Mouse (Mus musculus) cortical plate, adult 2 months (tissue): ENCODE measurements at regions not wholly inside any gene's neighbourhood (a gene's known extent, or its start where the extent isn't known, plus 50 kb on each side); places are given as distances from the start of the nearest gene placed in this dataset.
A peak's percentile ranks its signal among the peaks of the same experiment; 100 is the strongest.

Source experiments
- H3K27ac ChIP-seq: fragments of 200-500 bp; 2 replicates; pipeline ENCODE4 v1.5.1; 2012; ENCODE audit warnings: low read length, control low read depth, inconsistent platforms; ENCODE audit not compliant: insufficient read depth
- H3K4me1 ChIP-seq: fragments of 200-500 bp; 2 replicates; pipeline ENCODE4 v1.6.1; 2011; ENCODE audit warnings: low read length; ENCODE audit not compliant: control insufficient read depth, insufficient read depth
- H3K4me3 ChIP-seq: fragments of 200-500 bp; 2 replicates; pipeline ENCODE4 v1.5.1; 2011; ENCODE audit warnings: mild to moderate bottlenecking, low read length, control low read depth; ENCODE audit not compliant: insufficient read depth
- CTCF ChIP-seq: fragments of 200-500 bp; IDR thresholded peaks from 2 replicates; pipeline ENCODE4 v1.5.1; 2011; ENCODE audit warnings: mild to moderate bottlenecking, control low read depth, low read length; ENCODE audit not compliant: insufficient read depth; ENCODE audit errors: extremely low read depth
- POLR2A ChIP-seq: fragments of 200-500 bp; IDR thresholded peaks from 2 replicates; pipeline ENCODE4 v1.6.1; 2011; ENCODE audit warnings: mild to moderate bottlenecking, low read length, control low read depth; ENCODE audit not compliant: insufficient read depth; ENCODE audit errors: extremely low read depth

GRCm38 (mm10) chr19:59709180-59709579 is 234.3 kb downstream of the Rab11fip2 start:
- no peaks in the 10 kb centered on the region for H3K4me1 ChIP-seq
- no peak for TF ChIP-seq CTCF
- no peak for TF ChIP-seq POLR2A
- H3K4me3 ChIP-seq = no peak overlapping the region
- no peak overlapping the region for H3K27ac ChIP-seq

GRCm38 (mm10) chr19:59715086-59715485 is 228.4 kb downstream of the Rab11fip2 start:
- Histone ChIP-seq H3K4me3 (no peak overlapping the region), H3K27ac (no peak overlapping the region), H3K4me1 (no peaks in the 10 kb centered on the region)
- TF ChIP-seq CTCF (no peak), POLR2A (no peak)

GRCm38 (mm10) chr19:59717813-59718483 is 225.5 kb downstream of the Rab11fip2 start:
- Histone ChIP-seq H3K4me3 (no peak overlapping the region), H3K27ac (no peak overlapping the region), H3K4me1 (no peaks in the 10 kb centered on the region)
- TF ChIP-seq CTCF (no peak), POLR2A (no peak)

- Histone ChIP-seq H3K4me1 (no peaks in the 10 kb centered on the region; the same call in 1 of the 2 replicates), H3K4me3 (no peak overlapping the region), H3K27ac (no peak overlapping the region)
- TF ChIP-seq POLR2A (no peak), CTCF (no peak)
Measured at GRCm38 (mm10) chr19:59738541-59738940, 204.9 kb downstream of the Rab11fip2 start.

GRCm38 (mm10) chr19:59742946-59743345 is 200.5 kb downstream of the Rab11fip2 start:
- Histone ChIP-seq H3K4me1 (no peaks in the 10 kb centered on the region; the same call in 1 of the 2 replicates), H3K4me3 (no peak overlapping the region), H3K27ac (no peak overlapping the region)
- TF ChIP-seq POLR2A = no peak
- TF ChIP-seq CTCF = peak; percentile 59

GRCm38 (mm10) chr19:59761218-59761617 is 182.2 kb downstream of the Rab11fip2 start:
- no peak overlapping the region for H3K4me3 ChIP-seq
- no peaks in the 10 kb centered on the region for H3K4me1 ChIP-seq
- no peak overlapping the region for H3K27ac ChIP-seq
- no peak for TF ChIP-seq POLR2A
- no peak for TF ChIP-seq CTCF

GRCm38 (mm10) chr19:59784401-59785046 is 158.9 kb downstream of the Rab11fip2 start:
- no peak for TF ChIP-seq CTCF
- no peak for TF ChIP-seq POLR2A
- no peak overlapping the region for H3K27ac ChIP-seq
- no peak overlapping the region for H3K4me3 ChIP-seq
- no peaks in the 10 kb centered on the region for H3K4me1 ChIP-seq

GRCm38 (mm10) chr19:59831304-59831703 is 112.2 kb downstream of the Rab11fip2 start:
- no peaks in the 10 kb centered on the region for H3K4me1 ChIP-seq
- TF ChIP-seq POLR2A (no peak), CTCF (no peak)
- no peak overlapping the region for H3K4me3 ChIP-seq
- no peak overlapping the region for H3K27ac ChIP-seq

GRCm38 (mm10) chr19:59837138-59837537 is 106.3 kb downstream of the Rab11fip2 start:
- TF ChIP-seq POLR2A = no peak
- TF ChIP-seq CTCF = no peak
- Histone ChIP-seq H3K4me3 (no peak overlapping the region), H3K27ac (no peak overlapping the region), H3K4me1 (no peaks in the 10 kb centered on the region)

- TF ChIP-seq CTCF (no peak), POLR2A (no peak)
- Histone ChIP-seq H3K4me3 (no peak overlapping the region), H3K4me1 (no peaks in the 10 kb centered on the region), H3K27ac (no peak overlapping the region)
Measured at GRCm38 (mm10) chr19:59837628-59838027, 105.8 kb downstream of the Rab11fip2 start.
